Mouse (Mus musculus) right cerebral cortex, adult 18-20 months (tissue): ENCODE results near the gene Atrnl1.

Source experiments
- DNase-seq: peaks from one replicate; pipeline ENCODE4 v3.0.0; 2022; ENCODE audit warnings: mixed read lengths

The Atrnl1 gene

GRCm38 (mm10) chr19:58091911-58092310 lies 481.1 kb downstream of the Atrnl1 start:
- DNase-seq = no peak

- no peak for DNase-seq
Measured at GRCm38 (mm10) chr19:58094781-58095543, 484.1 kb downstream of the Atrnl1 start.

GRCm38 (mm10) chr19:58095776-58096175 lies 484.9 kb downstream of the Atrnl1 start:
- DNase-seq = no peak

- no peak for DNase-seq
Measured at GRCm38 (mm10) chr19:58097195-58097594, 486.4 kb downstream of the Atrnl1 start.

- DNase-seq = no peak
Measured at GRCm38 (mm10) chr19:58099539-58099938, 488.7 kb downstream of the Atrnl1 start.

GRCm38 (mm10) chr19:58100381-58100780 lies 489.5 kb downstream of the Atrnl1 start:
- DNase-seq = no peak

- DNase-seq = peak; percentile 68
Measured at GRCm38 (mm10) chr19:58104544-58104943, 493.7 kb downstream of the Atrnl1 start.

- DNase-seq = no peak
Measured at GRCm38 (mm10) chr19:58107632-58108031, 496.8 kb downstream of the Atrnl1 start.

GRCm38 (mm10) chr19:58110491-58110890 lies 499.7 kb downstream of the Atrnl1 start:
- no peak for DNase-seq

GRCm38 (mm10) chr19:58111291-58111690 lies 500.5 kb downstream of the Atrnl1 start:
- no peak for DNase-seq

GRCm38 (mm10) chr19:58112151-58112550 lies 501.3 kb downstream of the Atrnl1 start:
- DNase-seq = no peak

- no peak for DNase-seq
Measured at GRCm38 (mm10) chr19:58113092-58113731, 502.4 kb downstream of the Atrnl1 start.

- no peak for DNase-seq
Measured at GRCm38 (mm10) chr19:58117595-58117994, 506.8 kb downstream of the Atrnl1 start.

- DNase-seq = peak; percentile 57
Measured at GRCm38 (mm10) chr19:58118141-58118835, 507.5 kb downstream of the Atrnl1 start.

GRCm38 (mm10) chr19:58118864-58119263 lies 508.0 kb downstream of the Atrnl1 start:
- DNase-seq = no peak

- DNase-seq = no peak
Measured at GRCm38 (mm10) chr19:58119681-58120173, 508.9 kb downstream of the Atrnl1 start.

GRCm38 (mm10) chr19:58120661-58121060 lies 509.8 kb downstream of the Atrnl1 start:
- DNase-seq = no peak

- no peak for DNase-seq
Measured at GRCm38 (mm10) chr19:58121628-58122027, 510.8 kb downstream of the Atrnl1 start.

GRCm38 (mm10) chr19:58123620-58124019 lies 512.8 kb downstream of the Atrnl1 start:
- no peak for DNase-seq

- DNase-seq = no peak
Measured at GRCm38 (mm10) chr19:58124566-58124965, 513.7 kb downstream of the Atrnl1 start.

- DNase-seq = no peak
Measured at GRCm38 (mm10) chr19:58125010-58125409, 514.2 kb downstream of the Atrnl1 start.

GRCm38 (mm10) chr19:58131896-58132295 lies 521.1 kb downstream of the Atrnl1 start:
- DNase-seq = no peak

- no peak for DNase-seq
Measured at GRCm38 (mm10) chr19:58140191-58140784, 529.5 kb downstream of the Atrnl1 start.
